Mouse (Mus musculus) neutrophil, adult 5-6 weeks (primary cell): Measurements from ENCODE around the gene Pnmt. TPM values are rescaled to one million over a fixed set of nuclear protein-coding genes. Genes with fewer than 3 reads are reported as not detected.
A peak's percentile ranks its signal among the peaks of the same experiment; 100 is the strongest.

Experiments
- ATAC-seq: fragments of 151-379, 151-347 bp; 2 replicates; pipeline ENCODE4 v1.8.0; 2017; ENCODE audit warnings: mild to moderate bottlenecking, moderate TSS enrichment; ENCODE audit not compliant: insufficient number of reproducible peaks, poor library complexity, low FRiP score, severe bottlenecking; ENCODE audit errors: extremely low read depth
- total RNA-seq: library from RNA; stranded (forward); fragments of 200-1000 nt; gene quantifications from 2 replicates; pipeline ENCODE4 v1.2.3, GENCODE M21; 2017

Pnmt gene
- not detected in 2 replicates for total RNA-seq

DNA sequence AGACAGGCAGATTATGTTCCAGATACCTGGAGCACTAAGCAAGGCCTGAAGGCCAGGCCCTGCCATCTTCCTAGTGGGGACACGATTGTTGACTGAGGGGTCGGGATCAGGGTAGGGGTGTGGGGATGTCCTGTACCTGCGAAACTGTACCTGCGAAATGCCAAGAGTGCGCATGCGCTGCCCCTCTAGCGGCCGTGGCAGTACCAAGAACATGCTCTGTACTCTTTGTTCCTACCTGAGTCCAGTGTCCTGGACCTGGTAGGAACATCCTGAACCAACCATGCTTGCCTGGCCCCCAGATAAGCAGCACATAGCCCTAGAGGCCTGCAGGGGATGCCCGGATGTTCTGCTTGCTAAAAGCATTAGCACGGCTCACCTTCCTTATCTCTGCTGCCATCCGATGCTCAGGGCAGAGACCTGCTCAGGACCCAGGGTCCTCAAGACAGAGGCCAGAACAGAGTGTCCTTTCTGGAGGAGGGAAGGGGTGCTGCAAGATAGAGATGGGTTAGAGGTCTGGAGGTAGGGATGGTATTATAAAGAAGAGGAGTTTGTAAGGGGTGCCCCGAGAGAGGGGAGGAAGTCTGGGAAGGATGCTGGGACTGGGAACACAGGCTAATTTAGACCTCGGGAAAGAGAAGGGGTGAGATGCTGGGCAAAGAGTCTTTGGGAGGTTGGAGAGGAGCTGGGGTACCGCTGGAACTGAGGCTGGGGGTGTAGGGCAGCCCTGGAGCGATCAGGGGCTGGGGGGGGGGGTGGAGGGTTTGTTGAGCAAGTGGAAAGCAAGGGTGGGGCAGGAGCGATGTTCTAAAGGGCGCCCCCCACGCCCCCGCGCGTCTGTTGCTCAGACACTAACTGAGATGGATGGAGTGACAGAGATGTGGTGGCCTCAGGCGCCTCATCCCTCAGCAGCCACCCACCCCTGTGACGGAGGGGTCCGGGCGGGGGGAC is at the start of gene Pnmt:
Gene Pnmt (plus strand): TSS at position 813 of the 948 bp plus-strand sequence.
- no peak for ATAC-seq

DNA sequence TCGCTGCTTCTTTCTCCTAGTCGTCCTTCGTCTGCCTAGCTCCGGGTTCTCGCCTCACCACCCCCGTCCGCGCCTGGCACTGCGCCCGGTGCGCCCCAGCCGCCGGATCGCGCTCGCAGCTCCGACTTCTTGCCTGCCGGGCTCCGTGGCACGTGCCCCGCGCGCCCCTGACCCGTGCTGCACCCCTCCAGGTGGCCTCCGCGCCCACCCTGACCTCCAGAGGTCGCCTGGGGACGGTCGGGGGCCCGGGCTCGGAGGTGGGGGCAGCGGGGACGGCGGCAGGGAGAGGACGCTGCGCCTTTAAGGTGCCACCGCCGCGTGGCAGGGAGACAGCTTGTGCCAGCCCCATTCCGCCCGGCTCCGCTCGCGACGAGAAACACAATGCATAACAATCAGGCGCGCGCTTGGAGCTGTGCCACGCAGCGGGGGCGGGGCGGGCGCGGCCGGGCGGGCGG is 47.7 kb upstream of the Pnmt start:
- no peak for ATAC-seq

DNA sequence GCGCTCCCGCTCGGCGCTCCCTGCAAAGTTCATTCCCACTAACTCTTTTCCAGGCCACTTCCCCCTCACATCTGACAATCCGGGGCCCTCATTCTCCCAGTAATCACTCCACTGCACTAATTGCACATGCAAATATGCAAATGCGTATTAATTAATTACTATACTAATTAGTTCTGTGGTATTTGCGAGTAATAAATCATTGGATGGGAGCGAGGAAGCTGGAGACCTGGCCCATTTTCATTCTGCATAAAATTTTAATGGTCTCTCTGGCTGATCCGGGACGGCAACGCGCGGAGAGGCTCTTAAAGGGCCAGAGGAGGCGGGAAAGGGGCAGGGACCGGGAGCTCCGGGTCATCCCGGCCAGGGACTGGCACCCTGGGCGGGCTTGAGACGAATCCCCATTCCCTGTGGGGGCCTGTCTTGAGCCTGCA is 47.2 kb upstream of the Pnmt start:
- no peak for ATAC-seq

DNA sequence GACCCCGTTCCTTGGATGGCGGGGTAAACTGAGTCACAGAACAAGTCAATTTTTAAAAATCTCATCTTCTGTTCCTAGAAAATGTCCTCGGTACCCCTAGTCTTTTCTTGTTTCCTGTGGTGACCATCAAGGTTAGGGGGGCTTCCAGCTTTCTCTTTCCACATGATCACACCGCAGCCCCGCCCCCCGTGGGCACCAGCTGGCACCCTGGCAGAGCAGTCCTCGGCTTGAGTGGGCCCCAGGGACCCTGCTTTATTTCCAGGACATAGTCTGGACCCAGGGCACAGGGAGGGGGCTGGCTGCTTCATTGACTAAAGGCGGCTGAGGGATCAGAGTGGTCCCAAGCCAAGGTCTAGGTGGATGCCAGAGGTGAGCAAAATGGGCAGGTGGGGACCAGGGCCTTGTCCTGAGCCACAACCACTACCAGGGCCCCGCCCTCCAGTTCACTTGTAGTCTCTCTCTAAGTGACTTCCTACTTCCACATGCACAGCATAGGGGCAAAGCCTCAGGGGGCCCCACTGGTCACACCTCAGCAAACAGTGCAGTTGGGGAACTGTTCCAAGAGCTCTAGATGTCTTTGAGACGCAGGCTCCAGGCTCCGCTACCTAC is 46.5 kb upstream of the Pnmt start:
- ATAC-seq = peak; percentile 45; the same call in 1 of the 2 replicates

DNA sequence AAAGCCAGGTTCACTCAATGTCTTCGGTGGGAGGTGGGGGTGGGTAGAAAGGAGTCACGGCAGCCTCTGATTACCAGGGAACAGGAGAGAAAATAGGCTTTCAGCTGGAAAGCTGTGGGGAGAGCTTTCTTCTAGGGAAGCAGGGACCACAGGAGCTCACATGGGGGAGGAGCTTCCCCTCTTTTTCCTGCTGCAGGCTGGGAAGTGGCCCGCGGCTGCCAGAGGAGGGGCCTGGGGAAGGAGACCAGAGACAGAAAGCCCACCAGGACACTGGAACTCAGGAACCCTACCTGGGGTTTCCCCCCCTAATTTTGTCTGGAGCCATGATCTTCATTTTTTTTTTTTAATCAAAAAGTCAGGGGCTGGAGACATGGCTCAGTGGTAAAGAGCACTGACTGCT is 45.7 kb upstream of the Pnmt start:
- no peak for ATAC-seq

DNA sequence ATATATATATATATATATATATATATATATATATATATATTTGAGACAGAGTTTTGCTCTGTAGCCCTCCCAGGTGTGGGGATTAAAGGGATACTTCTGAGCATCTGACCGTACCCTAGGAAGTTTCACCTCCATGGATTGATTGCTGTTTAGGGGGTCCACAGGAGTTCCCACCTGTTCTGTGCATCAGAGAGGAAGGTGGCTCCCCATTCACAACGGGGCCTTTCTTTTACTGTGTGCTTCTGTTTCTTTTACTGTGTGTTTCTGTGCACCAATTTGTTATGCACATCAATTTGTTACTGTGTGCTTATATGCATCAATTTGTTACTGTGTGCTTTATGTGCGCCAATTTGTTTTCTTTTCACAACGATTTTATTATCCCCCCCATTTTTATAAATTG is 45.1 kb upstream of the Pnmt start:
- no peak for ATAC-seq

DNA sequence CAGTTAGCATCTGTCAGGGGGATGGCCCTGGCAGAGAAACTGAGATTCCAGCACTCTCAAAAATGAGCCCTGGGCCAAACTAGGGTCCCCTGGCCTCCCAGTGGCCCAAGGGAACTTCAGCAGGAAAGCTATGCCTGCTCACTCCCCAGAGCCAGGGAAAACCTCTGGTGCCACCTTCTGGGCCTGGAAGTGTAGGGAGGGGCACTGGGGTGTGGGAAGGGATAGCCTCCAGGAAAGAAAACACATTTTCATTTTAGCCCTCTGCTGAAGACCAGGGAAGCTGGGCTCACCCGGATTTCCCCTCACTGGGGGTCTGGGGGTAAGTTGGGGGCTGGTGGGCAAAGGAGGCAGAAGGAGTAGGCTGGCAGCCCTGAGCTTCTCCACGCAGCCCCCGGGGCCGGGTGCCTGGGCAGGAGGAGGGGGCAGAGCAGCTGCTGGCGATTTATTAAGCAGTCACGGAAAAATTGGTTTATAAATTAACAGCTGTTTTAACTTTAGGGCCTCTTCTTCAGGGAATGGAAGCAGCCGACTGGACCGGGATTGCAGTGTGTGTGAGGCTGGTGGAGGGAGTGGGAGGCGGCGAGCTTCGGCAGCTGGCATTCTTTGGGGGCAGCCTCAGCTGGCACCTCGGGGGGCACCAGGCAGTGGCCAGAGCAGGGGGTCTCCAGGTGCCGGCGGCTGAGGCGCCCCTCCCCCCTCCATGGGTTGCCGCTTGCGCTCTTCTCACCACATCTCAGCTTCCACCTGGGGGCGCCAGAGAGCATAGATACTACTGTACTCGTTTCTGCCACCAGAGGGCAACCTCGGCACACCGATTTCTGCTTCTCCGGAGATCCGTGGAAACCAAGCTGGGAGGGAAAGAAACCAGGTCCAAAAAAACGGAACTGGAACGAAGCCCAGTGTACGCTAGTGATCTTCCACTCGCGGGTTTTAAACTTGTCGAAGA is 44.0 kb upstream of the Pnmt start:
- ATAC-seq = peak; percentile 87

DNA sequence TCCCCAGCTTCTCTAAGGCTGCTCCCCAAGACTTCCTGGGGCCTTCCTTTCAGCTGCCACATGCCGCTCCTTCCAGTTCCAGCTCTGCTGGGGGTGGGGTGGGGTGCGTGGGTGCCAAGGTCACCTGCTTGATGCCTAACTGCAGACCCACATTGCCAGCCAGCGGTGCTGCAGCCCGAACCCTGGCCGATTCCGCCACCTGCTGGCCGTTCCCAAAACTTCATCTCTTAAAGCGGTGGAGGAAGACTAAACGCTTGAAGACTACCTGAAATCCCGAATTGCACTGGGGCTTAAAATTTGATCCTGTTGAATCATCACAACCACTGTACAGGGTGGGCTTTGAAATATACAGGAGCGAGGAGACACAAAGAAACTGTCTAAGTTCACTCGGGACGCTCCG is 41.0 kb upstream of the Pnmt start:
- ATAC-seq = no peak

DNA sequence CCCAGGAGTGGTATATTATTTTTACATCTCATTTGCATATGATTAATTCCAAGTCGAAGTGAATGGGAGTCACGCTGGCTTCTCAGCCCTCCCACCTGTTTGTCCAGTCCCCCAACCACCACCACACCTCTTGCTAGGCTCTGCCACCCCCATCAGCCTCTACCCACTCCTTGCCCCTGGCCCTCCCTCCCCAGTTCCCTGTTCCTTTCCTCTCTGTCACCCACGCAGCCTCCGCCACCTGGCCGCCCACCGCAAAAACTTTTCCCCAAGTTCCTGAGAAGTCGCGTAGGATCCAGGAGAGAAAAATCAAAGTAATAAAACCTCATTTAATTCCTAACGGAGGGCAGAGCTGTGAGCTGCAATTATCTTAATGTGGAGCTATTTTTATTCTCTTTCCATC is 40.1 kb upstream of the Pnmt start:
- ATAC-seq = no peak

DNA sequence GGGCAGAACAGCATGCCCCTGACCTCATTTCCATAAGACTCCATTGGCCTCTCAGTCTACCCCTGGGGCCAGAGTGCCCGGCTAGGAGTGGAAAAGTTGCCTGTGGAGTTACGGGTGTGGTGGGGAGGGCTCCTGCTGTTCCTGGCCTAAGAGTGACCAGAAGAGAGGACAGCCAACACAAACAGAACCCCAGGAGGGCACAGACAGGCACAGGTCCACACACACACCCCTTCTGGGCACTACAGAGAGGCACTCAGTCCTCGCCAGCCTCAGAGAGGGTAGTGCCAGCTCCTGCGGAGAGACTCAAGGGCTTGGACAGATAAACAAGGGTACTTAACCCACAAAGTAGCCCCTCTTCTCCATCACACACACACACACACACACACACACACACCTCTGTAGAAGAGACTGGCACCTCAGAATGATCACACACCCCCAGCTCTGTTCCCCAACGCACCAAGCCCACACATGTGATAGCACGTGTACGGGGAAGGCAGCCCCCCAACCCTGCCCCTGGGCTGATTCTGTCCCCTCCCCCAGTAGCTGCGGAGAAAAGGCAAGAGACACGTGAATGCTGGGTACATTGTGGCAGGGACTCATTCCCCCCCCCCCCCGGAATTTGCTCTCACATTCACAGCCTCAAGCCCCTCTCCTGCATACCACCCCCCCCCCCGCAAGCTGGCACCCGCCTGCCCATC is 38.7 kb upstream of the Pnmt start:
- ATAC-seq = no peak

DNA sequence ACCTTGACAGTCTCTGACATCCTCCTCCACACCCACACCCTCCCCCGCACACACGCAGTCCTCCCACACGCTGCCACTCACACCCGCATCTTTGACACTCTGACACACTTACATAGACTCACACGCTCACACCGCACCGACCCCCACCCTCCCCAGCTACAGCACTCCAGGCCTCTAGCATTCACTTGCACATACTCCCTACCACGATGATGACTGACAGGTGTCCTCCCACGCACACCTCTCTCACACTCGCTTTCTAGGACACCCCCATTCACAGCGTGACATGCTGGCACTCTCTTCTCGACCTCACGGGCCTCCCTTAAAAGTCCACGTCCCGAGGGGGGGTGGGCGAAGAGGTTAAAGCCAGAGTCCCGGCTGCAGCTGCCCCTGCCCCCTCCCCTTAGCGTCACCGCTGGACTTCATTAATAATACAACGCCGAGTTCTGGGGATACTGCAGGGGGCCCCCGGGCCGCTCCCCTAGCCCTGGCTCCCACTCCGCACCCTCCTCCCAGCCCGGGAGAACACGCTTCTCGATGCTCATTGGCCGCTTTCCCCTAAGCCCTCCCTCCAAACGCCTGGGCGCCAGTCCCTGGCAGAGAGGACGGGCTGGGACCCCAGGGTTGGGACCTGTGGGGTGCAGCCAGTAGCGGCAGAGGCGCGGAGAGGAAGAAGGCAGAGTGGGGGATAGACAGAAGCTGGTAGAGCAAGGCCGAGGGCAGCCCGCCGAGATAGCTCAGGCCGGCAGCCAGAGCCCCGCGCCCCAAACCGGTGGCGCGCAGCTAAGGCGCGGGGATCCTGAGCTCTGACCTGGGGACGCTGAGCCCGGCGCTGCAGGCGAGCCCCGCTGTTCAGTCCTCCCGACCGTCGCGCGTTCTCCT is 37.9 kb upstream of the Pnmt start, which contains the start of gene Ppp1r1b:
Gene Ppp1r1b (plus strand): TSS at position 322 of the 879 bp plus-strand sequence.
- ATAC-seq = no peak

DNA sequence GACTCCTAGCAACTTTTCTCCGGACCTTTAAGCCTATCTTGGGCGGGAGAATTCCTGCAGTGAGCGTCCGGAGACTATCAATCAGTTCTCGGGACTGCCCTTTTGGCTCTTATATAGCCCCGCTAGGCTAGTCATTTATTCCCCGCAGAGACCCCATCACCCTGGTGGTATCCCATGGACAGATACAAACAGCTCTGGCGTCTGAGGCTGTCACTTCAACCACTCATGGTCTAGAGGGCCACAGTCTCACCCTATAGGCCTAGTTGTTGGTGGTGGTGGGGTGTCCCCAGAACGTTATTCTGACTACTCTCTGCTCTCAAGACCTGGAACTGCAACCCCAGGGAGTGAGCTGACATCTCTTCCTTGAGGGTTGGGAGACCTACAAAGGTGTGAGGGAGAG is 36.9 kb upstream of the Pnmt start:
- no peak for ATAC-seq

DNA sequence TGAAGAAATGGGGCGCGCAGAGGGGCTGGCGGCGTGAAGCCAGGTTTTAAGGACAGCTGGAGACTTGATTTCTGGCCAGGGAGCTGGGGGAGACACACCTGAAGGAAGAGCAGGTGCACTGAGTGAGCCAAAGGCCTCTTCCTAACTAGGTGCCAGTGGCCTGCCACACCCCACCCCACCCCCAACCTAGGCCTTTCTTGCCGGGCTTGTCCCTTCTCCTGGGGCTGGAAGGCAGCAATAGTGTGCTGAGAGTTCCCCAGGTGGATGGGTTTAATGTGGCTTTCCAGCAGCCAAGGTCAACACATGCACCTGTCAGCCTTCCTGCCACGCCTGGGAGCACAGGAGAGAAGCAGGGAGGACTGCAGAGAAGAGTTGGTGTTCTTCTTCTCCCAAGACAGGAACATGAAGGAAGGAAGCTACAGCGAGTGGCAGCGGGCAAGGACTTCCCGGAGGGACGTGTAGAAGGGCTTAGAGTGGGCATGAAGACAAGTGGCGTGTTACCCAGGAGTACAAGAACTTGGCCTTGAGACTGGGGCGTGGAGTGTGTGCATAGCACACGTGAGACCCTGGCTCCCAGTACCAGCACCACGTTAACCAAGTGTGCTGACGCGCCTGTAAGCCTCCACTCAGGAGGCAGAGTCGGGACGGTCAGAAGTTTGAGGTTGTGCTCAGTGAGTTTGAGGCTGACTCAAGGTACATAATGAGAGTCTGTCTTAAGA is 33.8 kb upstream of the Pnmt start:
- no peak for ATAC-seq

DNA sequence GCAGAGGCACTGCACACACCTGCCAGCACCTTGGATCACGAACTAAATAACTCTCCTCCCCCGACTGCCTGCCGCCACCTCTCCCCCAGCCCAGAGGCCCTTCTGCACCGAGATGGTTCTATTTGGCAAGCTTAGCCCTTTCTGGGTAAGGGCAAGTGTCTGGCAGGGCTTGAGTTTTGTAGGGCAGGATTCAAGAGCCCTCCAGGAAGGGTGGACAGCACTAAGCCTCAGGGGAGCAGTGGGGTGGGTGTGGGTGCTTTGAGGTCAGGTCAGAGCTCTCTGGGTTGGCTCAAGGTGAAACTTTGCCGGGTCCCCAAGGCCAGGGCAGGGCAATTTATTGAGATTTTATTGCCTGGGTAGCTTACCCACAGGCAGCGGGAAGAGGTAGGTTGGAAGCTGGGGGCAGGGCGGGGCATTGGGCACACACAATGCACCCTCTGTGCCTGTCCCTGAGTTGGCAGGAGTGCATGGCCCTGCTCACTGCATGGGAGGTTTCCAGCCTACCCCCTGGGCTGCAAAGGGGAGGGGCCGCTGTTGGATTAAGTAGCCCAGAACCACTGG is 32.5 kb upstream of the Pnmt start:
- ATAC-seq = no peak

DNA sequence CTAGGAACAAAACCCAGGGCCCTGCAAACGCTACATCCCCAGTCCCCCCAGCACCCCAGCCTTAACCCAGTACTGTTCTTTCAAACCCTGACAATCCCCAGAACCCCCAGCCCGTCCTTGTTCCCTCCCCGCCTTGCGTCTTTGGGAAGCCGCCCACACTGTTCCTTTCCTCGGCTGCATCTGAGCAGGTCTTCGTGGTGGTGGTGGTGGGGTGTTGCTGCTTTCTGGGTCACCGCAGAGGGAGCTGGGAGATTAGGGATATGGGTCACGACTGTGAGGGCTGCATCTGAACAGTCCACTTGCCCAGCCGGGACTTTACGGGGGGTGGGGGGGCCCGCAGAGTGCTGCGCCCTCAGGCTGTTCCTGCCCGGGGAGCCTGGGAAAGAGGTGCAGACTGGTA is 31.8 kb upstream of the Pnmt start:
- no peak for ATAC-seq

DNA sequence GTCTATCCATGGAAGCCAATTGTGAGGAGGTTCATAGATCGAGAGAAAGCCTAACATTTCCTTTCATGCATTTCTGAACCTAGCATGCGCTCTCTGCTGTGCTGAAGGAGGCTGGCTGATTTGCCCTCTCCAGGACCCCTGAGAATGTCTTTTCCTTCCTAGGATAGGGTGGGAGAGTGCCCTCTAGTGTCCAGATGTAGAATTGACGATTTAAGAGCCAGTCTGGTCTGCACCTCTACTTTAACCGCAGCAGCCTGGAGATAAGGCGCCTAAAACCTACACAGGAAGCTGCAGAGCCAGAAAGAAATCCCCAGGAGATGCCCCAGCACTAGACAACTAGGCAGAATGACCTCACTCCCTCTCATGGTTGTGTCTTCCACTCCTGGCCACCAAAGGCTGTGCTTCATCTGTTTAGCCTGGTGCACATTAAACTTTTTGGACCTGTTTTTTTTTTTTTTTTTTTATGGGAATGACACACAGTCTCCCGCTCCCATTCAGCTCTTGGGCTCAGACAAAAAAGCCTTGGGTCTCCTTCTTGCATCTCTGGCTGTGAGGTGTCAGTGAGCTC is 30.4 kb upstream of the Pnmt start:
- peak; percentile 47 for ATAC-seq
